Mouse (Mus musculus) forebrain, embryonic 15.5 days (tissue): Measurements from ENCODE around the gene U2af1. TPM values are rescaled to one million over a fixed set of nuclear protein-coding genes. Genes with fewer than 3 reads are reported as not detected.
A peak's percentile ranks its signal among the peaks of the same experiment; 100 is the strongest.

Experiments used
- ATAC-seq: fragments of 200-750 bp; cut with Nextera tagmentation; replicated peaks from 2 replicates; pipeline ENCODE4 v1.8.0; 2017; ENCODE audit warnings: mild to moderate bottlenecking, moderate TSS enrichment, moderate library complexity
- H3K27ac ChIP-seq: fragments of 300-500 bp; sonication (generic); replicated peaks from 2 replicates; pipeline ENCODE4 v1.5.1; 2015; ENCODE audit warnings: mild to moderate bottlenecking, inconsistent platforms
- H3K27me3 ChIP-seq: fragments of 300-500 bp; sonication (generic); 2 replicates; pipeline ENCODE4 v1.6.1; 2015; ENCODE audit warnings: inconsistent platforms
- H3K36me3 ChIP-seq: fragments of 300-500 bp; sonication (generic); 2 replicates; pipeline ENCODE4 v1.6.1; 2015; ENCODE audit warnings: mild to moderate bottlenecking, inconsistent platforms
- H3K4me1 ChIP-seq: fragments of 300-500 bp; sonication (generic); 2 replicates; pipeline ENCODE4 v1.6.1; 2015; ENCODE audit warnings: inconsistent platforms
- H3K4me2 ChIP-seq: fragments of 300-500 bp; sonication (generic); replicated peaks from 2 replicates; pipeline ENCODE4 v1.6.1; 2015; ENCODE audit warnings: mild to moderate bottlenecking, inconsistent platforms
- H3K4me3 ChIP-seq: fragments of 300-500 bp; sonication (generic); 2 replicates; pipeline ENCODE4 v1.5.1; 2015; ENCODE audit warnings: mild to moderate bottlenecking, inconsistent platforms
- H3K9ac ChIP-seq: fragments of 300-500 bp; sonication (generic); replicated peaks from 2 replicates; pipeline ENCODE4 v1.6.1; 2015; ENCODE audit warnings: mild to moderate bottlenecking, inconsistent platforms
- H3K9me3 ChIP-seq: fragments of 300-500 bp; sonication (generic); 2 replicates; pipeline ENCODE4 v1.6.1; 2016; ENCODE audit warnings: inconsistent platforms
- WGBS: fragments of 180-500 bp; shearing (Covaris S2); methylation state at CpG from one replicate; pipeline ENCODE4 v1.1.7; 2015; ENCODE audit warnings: mixed read lengths; 5-methylcytosine and 5-hydroxymethylcytosine counted together
- polyA plus RNA-seq: library from polyadenylated mRNA; unstranded; fragments of >200 nt; fragmentation: Nextera tagmentation; extraction: Ambion mirVana; gene quantifications from 2 replicates; pipeline ENCODE4 v1.2.1, GENCODE M21; 2015

The U2af1 gene
- polyA plus RNA-seq, 1 experiment from 2014 or later: 270 TPM

DNA sequence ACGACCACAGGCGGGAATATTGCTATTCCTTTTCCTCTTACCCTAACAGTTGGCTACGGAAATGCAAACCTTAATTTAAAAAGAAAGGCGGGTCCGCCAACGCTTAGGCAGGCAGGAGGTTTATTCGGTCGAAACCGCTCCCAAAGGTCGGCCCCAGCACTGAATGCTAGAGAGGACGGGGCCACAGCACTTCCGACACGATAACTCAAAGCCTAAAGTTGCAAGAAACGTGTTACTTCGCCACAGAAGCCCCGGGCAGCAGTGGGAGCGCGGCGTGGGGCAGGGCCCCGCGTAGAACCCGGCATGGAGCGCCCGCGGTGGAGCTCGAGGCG lies 590 bp downstream of the U2af1 start:
- no peak for ATAC-seq
- peak overlapping the region; percentile 62 for H3K4me3 ChIP-seq
- H3K27ac ChIP-seq: peak overlapping the region; percentile 88
- no peaks in the 10 kb centered on the region for H3K9me3 ChIP-seq
- H3K27me3 ChIP-seq: no peaks in the 10 kb centered on the region
- H3K4me2 ChIP-seq: peak overlapping the region; percentile 70
- peaks cover 26% of the 10 kb centered on the region for H3K36me3 ChIP-seq
- WGBS: under 1% methylated on average over 27 of the region's 27 CpGs
- peak overlapping the region; percentile 81 for H3K9ac ChIP-seq
- peaks cover 39% of the 10 kb centered on the region for H3K4me1 ChIP-seq

DNA sequence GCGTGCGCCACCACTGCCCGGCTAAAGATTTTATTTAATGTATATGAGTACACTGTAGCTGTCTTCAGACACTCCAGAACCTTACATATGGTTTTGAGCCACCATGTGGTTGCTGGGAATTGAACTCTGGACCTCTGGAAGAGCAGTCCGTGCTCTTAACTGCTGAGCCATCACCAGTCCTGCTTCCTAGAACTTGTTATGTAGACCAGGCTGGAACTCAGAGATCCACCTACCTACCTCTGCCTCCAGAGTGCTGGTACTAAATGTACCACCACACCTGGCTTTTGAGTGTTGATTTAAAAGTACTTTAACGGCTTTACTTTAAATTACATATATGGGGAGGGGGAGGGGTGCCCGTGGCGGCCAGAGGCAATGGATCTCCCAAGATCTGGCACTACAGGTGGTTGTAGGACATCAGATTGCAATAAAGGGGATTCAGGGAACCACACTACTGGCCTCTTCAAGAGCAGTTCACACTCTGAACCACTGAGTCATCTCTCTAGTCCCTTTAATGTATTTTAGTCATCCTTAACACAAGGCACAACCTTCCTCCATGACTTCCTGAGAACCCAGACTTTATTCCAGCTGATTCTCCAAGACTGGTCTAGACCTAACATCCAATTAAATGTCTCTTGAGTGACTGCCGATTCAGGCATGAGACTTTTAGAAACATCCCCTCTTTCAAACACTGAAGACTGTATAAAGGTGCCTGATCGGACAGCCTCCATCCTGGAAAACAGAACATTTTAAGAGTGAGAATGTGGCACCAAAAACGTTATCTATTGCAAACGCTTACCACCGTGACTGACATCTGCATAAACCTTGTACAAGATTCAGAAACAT lies 1.3 kb downstream of the U2af1 start:
- H3K36me3 ChIP-seq: peaks cover 33% of the 10 kb centered on the region
- H3K4me3 ChIP-seq: peak overlapping the region; percentile 62
- 54% methylated on average over 12 of the region's 12 CpGs for WGBS
- peaks cover 39% of the 10 kb centered on the region for H3K4me1 ChIP-seq
- H3K9ac ChIP-seq: peak overlapping the region; percentile 81
- no peaks in the 10 kb centered on the region for H3K9me3 ChIP-seq
- no peak for ATAC-seq
- peak overlapping the region; percentile 70 for H3K4me2 ChIP-seq
- no peak overlapping the region for H3K27ac ChIP-seq
- H3K27me3 ChIP-seq: no peaks in the 10 kb centered on the region

DNA sequence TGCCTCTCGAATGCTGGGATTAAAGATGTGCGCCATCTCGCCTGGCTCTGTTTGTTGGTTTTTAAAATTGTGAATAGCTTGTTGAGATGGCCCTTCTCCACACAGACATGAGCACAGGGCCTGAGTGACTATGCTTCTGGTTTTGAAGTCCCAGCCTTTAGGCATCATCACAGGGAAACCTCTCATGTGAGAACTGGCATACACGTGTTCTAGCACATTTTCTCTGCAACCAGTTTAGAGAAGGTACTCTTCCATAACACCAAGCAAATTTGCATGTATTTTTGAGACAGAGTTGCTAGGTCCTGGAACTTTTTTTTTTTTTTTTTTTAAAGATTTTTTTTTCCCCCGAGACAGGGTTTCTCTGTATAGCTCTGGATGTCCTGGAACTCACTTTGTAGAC lies 2.0 kb downstream of the U2af1 start:
- Histone ChIP-seq H3K9me3 (no peaks in the 10 kb centered on the region), H3K9ac (no peak overlapping the region), H3K4me1 (peaks cover 39% of the 10 kb centered on the region), H3K36me3 (peaks cover 40% of the 10 kb centered on the region), H3K27ac (no peak overlapping the region), H3K4me3 (no peak overlapping the region), H3K4me2 (no peak overlapping the region; the same call in 1 of the 2 replicates), H3K27me3 (no peaks in the 10 kb centered on the region)
- WGBS: 89% methylated on average over 5 of the region's 5 CpGs
- ATAC-seq: no peak

DNA sequence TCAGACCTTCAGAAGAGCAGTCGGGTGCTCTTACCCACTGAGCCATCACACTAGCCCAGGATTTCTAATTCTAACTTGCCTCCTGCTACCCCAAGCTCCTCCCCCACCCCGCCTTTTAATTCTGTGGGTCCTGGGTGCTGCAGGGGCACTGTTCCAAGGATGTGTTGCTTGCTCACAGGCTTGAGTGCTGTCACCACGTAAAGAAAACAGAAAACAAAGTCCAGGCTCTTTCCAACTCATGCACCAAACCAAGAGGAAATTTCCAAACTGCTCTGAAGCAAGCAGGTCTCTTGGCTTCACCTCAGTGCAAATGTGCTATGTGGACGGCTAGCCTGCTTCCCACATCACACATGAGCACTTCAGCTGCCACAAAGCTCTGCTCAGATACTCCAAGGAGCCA lies 3.3 kb downstream of the U2af1 start:
- H3K9me3 ChIP-seq: no peaks in the 10 kb centered on the region
- 73% methylated on average over 4 of the region's 4 CpGs for WGBS
- no peak for ATAC-seq
- H3K4me1 ChIP-seq: peaks cover 37% of the 10 kb centered on the region
- H3K36me3 ChIP-seq: peaks cover 53% of the 10 kb centered on the region
- H3K27me3 ChIP-seq: no peaks in the 10 kb centered on the region
- no peak overlapping the region for H3K4me2 ChIP-seq
- no peak overlapping the region for H3K4me3 ChIP-seq
- no peak overlapping the region for H3K9ac ChIP-seq
- H3K27ac ChIP-seq: no peak overlapping the region

DNA sequence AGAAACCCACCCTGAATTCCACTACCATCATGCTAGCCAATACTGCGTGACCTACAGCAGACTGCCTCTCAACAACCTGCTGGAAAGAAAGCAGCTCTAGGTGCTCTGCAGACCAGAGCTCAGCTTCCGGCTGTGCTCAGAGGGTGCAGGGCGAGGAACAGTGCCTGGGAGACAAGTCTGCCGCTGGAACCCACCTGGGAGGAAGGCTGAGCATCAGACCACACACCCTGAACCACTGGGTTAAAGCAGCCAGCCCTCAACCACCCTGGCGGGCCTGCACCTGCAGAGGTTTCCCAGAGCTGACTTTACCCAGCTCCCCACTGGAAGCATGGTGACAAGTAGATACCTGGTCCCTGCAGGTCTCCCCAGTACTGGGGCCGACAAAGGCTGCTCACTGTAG lies 5.4 kb downstream of the U2af1 start:
- 89% methylated on average over 6 of the region's 6 CpGs for WGBS
- H3K4me2 ChIP-seq: no peak overlapping the region
- ATAC-seq: no peak
- no peaks in the 10 kb centered on the region for H3K27me3 ChIP-seq
- no peak overlapping the region for H3K27ac ChIP-seq
- no peak overlapping the region for H3K4me3 ChIP-seq
- H3K9me3 ChIP-seq: no peaks in the 10 kb centered on the region
- H3K4me1 ChIP-seq: peaks cover 22% of the 10 kb centered on the region
- H3K9ac ChIP-seq: no peak overlapping the region
- H3K36me3 ChIP-seq: peaks cover 73% of the 10 kb centered on the region

DNA sequence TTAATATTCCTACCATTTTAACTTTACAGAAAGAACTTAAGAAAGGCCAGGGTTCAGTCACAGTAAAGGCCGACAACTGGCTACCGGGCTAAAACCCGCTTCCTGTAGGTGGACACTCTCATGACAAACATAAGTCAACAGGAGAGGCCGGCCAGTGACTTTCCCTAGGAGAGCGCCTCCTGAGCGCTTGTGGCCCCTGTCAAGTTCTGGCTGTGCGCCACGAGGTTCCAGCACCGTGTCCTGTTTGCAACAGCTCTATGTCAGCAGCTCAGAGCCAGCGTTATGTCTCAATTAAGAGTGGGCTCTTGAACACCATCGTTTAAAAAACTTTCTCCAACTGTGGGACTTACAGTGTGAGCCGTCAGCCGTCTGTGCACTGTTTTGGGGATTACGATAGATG lies 6.5 kb downstream of the U2af1 start:
- no peaks in the 10 kb centered on the region for H3K9me3 ChIP-seq
- no peak overlapping the region for H3K4me3 ChIP-seq
- no peak overlapping the region for H3K27ac ChIP-seq
- H3K4me2 ChIP-seq: no peak overlapping the region
- peaks cover 85% of the 10 kb centered on the region for H3K36me3 ChIP-seq
- peaks cover 16% of the 10 kb centered on the region for H3K4me1 ChIP-seq
- WGBS: 89% methylated on average over 14 of the region's 14 CpGs
- H3K27me3 ChIP-seq: no peaks in the 10 kb centered on the region
- no peak for ATAC-seq
- H3K9ac ChIP-seq: no peak overlapping the region

DNA sequence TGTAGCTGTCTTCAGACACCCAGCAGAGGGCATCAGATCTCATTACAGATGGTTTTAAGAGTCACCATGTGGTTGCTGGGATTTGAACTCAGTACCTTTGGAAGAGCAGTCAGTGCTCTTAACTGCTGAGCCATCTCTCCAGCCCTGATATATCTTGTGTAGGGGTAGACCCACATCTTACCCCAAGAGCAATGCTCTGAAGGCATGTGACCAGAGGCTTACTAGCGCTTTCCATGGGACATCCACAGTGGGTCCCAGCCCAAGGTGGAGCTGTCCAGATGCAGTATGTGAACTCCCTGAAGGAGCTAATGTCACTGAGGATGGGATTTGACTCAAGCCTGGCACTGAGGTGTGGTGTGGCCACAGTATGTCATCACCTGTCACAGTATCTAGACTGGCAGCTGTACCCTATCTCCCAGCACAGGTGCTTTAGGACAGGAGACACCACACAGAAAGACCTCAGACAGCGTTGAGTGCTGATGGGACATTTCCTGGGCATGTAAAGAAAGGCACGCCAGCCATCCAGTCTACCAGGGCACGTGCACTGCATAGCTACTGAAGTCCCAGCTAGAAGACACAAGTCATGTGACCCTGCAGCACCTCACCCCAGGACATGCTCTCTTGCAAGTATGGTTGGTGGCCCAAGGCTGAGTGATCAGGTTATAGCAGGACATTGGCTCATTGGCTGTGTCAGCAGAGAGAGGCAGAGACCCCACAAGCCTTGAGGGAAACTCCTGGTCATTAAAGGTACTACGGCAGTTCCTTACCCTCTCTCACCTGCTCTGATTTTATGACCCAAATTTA lies 12.3 kb downstream of the U2af1 start:
- Histone ChIP-seq H3K27me3 (no peaks in the 10 kb centered on the region), H3K4me1 (no peaks in the 10 kb centered on the region), H3K36me3 (peaks cover 58% of the 10 kb centered on the region), H3K9ac (no peak overlapping the region), H3K27ac (no peak overlapping the region), H3K4me3 (no peak overlapping the region), H3K9me3 (no peaks in the 10 kb centered on the region), H3K4me2 (no peak overlapping the region)
- no peak for ATAC-seq
- 97% methylated on average over 5 of the region's 5 CpGs for WGBS

DNA sequence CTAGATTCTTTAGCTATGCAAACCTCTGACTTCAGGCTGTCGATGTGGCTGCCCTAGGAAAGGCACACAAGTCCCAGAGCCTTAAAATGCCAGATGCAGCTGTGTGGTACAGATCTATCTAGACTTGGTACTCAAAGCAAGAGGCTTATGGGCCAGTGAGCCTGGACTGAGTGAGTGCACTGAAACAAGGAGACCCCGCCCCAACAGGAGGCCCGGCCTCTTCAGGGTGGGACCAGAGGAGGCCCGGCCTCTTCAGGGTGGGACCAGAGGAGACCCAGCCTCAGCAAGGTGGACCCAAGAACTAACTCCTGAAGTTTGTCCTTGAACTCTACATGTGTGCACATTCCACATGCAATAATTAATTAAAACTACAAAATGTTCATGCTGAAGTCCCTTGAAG lies 15.8 kb downstream of the U2af1 start:
- Histone ChIP-seq H3K36me3 (peaks cover 24% of the 10 kb centered on the region), H3K4me2 (no peak overlapping the region), H3K9me3 (no peaks in the 10 kb centered on the region), H3K27ac (no peak overlapping the region), H3K9ac (no peak overlapping the region), H3K4me3 (no peak overlapping the region), H3K4me1 (peaks cover 12% of the 10 kb centered on the region), H3K27me3 (no peaks in the 10 kb centered on the region)
- WGBS: 77% methylated on average over 4 of the region's 4 CpGs
- ATAC-seq: no peak

DNA sequence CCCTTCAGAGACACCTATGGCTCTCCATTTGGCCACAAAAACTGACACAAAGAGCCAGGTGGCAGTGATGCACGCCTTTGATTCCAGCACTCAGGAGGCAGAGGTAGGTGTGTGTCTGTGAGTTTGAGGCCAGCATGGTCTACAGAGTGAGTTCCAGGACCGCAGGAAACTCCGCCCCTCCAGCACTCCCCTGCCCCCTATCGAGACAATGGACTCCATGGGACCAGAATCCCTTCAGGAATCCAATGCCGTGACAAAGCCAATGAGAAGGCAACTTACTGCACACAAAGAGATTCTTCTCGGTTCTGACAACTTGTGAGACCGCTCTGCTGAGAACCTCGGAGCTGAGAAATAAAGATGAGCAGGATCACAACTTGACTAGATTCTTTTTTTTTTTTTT lies 16.4 kb downstream of the U2af1 start:
- H3K4me1 ChIP-seq: peaks cover 18% of the 10 kb centered on the region
- no peak overlapping the region for H3K27ac ChIP-seq
- 30% methylated on average over 8 of the region's 8 CpGs for WGBS
- H3K36me3 ChIP-seq: peaks cover 18% of the 10 kb centered on the region
- no peak for ATAC-seq
- H3K9ac ChIP-seq: no peak overlapping the region
- H3K4me2 ChIP-seq: no peak overlapping the region
- no peak overlapping the region for H3K4me3 ChIP-seq
- no peaks in the 10 kb centered on the region for H3K9me3 ChIP-seq
- no peaks in the 10 kb centered on the region for H3K27me3 ChIP-seq

DNA sequence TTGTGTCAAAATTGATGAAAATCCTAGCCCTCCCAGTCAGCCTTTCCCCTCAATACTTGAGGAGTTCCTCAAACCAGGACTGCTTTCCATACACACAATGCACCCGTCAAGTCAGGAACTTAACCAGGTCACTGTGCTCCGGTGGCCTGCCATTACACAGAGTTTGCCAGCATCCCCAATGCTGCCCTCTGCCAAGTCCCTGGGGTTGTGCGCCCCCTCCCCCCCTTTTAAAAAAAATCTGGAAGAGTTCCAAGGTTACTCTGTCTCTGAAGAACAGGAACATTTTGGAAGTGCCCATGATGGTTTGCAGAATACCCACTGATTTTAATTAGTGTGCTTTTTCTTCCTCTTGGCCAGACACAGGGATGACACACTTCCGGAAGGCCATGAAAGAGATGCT lies 19.0 kb downstream of the U2af1 start:
- Histone ChIP-seq H3K36me3 (no peaks in the 10 kb centered on the region), H3K4me2 (no peak overlapping the region), H3K27me3 (no peaks in the 10 kb centered on the region), H3K27ac (0 out of 2 replicates have a peak overlapping the region, but pooled peaks have one; percentile 8), H3K9ac (no peak overlapping the region), H3K9me3 (no peaks in the 10 kb centered on the region), H3K4me1 (peaks cover 30% of the 10 kb centered on the region), H3K4me3 (no peak overlapping the region)
- no peak for ATAC-seq
- WGBS: 22% methylated on average over 4 of the region's 4 CpGs

DNA sequence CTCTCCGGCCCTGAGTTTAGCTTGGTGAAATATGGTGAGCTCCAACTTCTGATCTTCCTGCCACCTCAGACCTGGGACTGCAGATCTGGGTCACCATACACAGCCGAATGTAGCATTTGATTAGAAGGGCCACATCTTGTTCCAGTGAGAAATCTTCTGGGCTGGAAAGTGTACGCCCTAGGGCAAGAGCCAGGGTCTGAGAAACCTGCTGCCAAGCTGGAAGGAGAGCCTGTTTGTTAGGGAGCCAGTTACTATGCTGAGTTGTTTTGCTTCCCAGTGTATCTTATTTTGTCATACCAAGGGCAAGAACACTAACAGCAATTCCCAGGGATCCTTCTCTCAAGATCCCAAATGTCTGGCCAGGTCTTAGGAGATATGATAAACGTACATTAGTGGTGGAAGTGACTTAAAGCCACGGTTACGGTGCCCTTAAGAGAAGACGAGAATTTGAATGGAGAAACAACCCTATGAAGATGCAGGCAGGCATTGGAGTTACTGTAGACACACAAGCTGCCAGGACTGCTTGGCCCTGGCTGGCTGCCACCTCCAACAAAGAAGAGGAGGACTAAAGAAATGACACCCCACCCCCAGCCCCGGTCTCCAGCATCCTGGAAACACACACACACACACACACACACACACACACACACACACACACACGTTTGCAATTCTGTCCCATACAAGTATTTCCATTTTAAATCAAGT lies 20.7 kb downstream of the U2af1 start:
- H3K4me1 ChIP-seq: peaks cover 30% of the 10 kb centered on the region
- H3K4me3 ChIP-seq: no peak overlapping the region
- H3K9ac ChIP-seq: no peak overlapping the region
- no peaks in the 10 kb centered on the region for H3K27me3 ChIP-seq
- no peaks in the 10 kb centered on the region for H3K36me3 ChIP-seq
- H3K27ac ChIP-seq: peak overlapping the region; percentile 76
- 31% methylated on average over 9 of the region's 9 CpGs for WGBS
- no peaks in the 10 kb centered on the region for H3K9me3 ChIP-seq
- H3K4me2 ChIP-seq: peak overlapping the region; percentile 98
- peak; percentile 43; the same call in 1 of the 2 replicates for ATAC-seq
